14 mouse cellular contexts compared by ENCODE assay signal in genomic region chr6:99269921-99270320, GRCm38 (mm10).
DNase-seq lines count a peak whose midpoint lies in the region; ATAC-seq and TF ChIP-seq lines count a peak whose summit lies in the region.
"Had no signal": no experiment of that assay in that cellular context is flagged by ENCODE, and none has a peak within 500 bp of the region (broad histone marks: within the 10 kb centered on the region; RNA-seq: fewer than 3 reads in every experiment).

No protein-coding gene starts in this region.

- no peak for TF ChIP-seq EP300 in stomach, postnatal 0 days (optimal IDR thresholded peaks at IDR 0.05)

- peak; percentile 28 for DNase-seq in layer of hippocampus, adult 9-11 months
- no peak for DNase-seq in layer of hippocampus, postnatal 36 days
- DNase-seq in CD4-positive, CD25-positive, alpha-beta regulatory T cell, adult 2 months (ENCODE audit: low read depth, low spot score) = peak; percentile 80
- DNase-seq in stomach, postnatal 0 days (ENCODE audit: low spot score) = peak; percentile 51
- DNase-seq in kidney, adult 9 months = no peak
- DNase-seq in gastrocnemius, postnatal 4 days (ENCODE audit: low spot score in 2 of 2) = no peak
- DNase-seq: cerebellum, postnatal 36 days; gastrocnemius, postnatal 36 days; kidney, adult 11 months; liver, embryonic 13.5 days; retina, postnatal 1 day had no signal

- no peaks in the 10 kb centered on the region for H3K36me3 ChIP-seq in embryonic facial prominence, embryonic 13.5 days
- H3K36me3 ChIP-seq in stomach, postnatal 0 days (ENCODE audit: control insufficient read depth, insufficient read depth, low read length) = no peaks in the 10 kb centered on the region
- H3K36me3 ChIP-seq in heart, embryonic 12.5 days = no peaks in the 10 kb centered on the region
- H3K36me3 ChIP-seq: liver, embryonic 13.5 days had no signal

- H3K4me2 ChIP-seq in embryonic facial prominence, embryonic 13.5 days = no peak overlapping the region
- H3K4me2 ChIP-seq in stomach, postnatal 0 days (replicated peaks; ENCODE audit: low read depth) = no peak overlapping the region
- no peak overlapping the region for H3K4me2 ChIP-seq in heart, embryonic 12.5 days
- H3K4me2 ChIP-seq: liver, embryonic 13.5 days had no signal

- peak; percentile 57; the same call in 1 of the 2 replicates for ATAC-seq in embryonic facial prominence, embryonic 13.5 days (ENCODE audit: insufficient number of reproducible peaks, insufficient read depth, low FRiP score, low TSS enrichment, low read depth)
- ATAC-seq in stomach, postnatal 0 days (ENCODE audit: low FRiP score, low TSS enrichment) = no peak
- no peak for ATAC-seq in heart, embryonic 12.5 days (ENCODE audit: insufficient number of reproducible peaks, low FRiP score)

- H3K4me1 ChIP-seq in embryonic facial prominence, embryonic 13.5 days = peaks cover 78% of the 10 kb centered on the region
- H3K4me1 ChIP-seq in stomach, postnatal 0 days (replicated peaks; ENCODE audit: control insufficient read depth, insufficient read depth) = peaks cover 7% of the 10 kb centered on the region; the same call in 1 of the 2 replicates
- H3K4me1 ChIP-seq in heart, embryonic 12.5 days (replicated peaks) = peaks cover 37% of the 10 kb centered on the region

- peak overlapping the region; percentile 55; the same call in 1 of the 2 replicates for H3K27ac ChIP-seq in embryonic facial prominence, embryonic 13.5 days
- no peak overlapping the region for H3K27ac ChIP-seq in stomach, postnatal 0 days (replicated peaks)
- no peak overlapping the region for H3K27ac ChIP-seq in heart, embryonic 12.5 days (ENCODE audit: poor library complexity, severe bottlenecking)
- H3K27ac ChIP-seq: liver, embryonic 13.5 days had no signal

- 0 out of 2 replicates have a peak, but pooled peaks cover 8% of the 10 kb centered on the region for H3K27me3 ChIP-seq in embryonic facial prominence, embryonic 13.5 days
- no peaks in the 10 kb centered on the region for H3K27me3 ChIP-seq in stomach, postnatal 0 days (ENCODE audit: control insufficient read depth, insufficient read depth, low read length)
- H3K27me3 ChIP-seq in heart, embryonic 12.5 days (replicated peaks) = no peaks in the 10 kb centered on the region
- H3K27me3 ChIP-seq: liver, embryonic 13.5 days had no signal

- H3K4me3 ChIP-seq in embryonic facial prominence, embryonic 13.5 days = no peak overlapping the region
- H3K4me3 ChIP-seq in stomach, postnatal 0 days (ENCODE audit: low read depth, low read length) = no peak overlapping the region
- H3K4me3 ChIP-seq in heart, embryonic 12.5 days = no peak overlapping the region
- H3K4me3 ChIP-seq: liver, embryonic 13.5 days; myocyte had no signal

- 18% methylated on average over 6 of the region's 6 CpGs for WGBS in embryonic facial prominence, embryonic 13.5 days
- WGBS in stomach, postnatal 0 days = 27% methylated on average over 6 of the region's 6 CpGs
- WGBS in heart, embryonic 12.5 days = 72% methylated on average over 6 of the region's 6 CpGs

- H3K9me3 ChIP-seq in embryonic facial prominence, embryonic 13.5 days = no peaks in the 10 kb centered on the region
- H3K9me3 ChIP-seq in stomach, postnatal 0 days (ENCODE audit: control insufficient read depth, low read length) = no peaks in the 10 kb centered on the region
- H3K9me3 ChIP-seq in heart, embryonic 12.5 days (replicated peaks) = no peaks in the 10 kb centered on the region
- H3K9me3 ChIP-seq: liver, embryonic 13.5 days had no signal

- TF ChIP-seq CTCF in stomach, postnatal 0 days (IDR thresholded peaks at IDR 0.05; ENCODE audit: low read depth) = no peak

- no peak overlapping the region for H3K9ac ChIP-seq in embryonic facial prominence, embryonic 13.5 days
- no peak overlapping the region for H3K9ac ChIP-seq in stomach, postnatal 0 days (ENCODE audit: low read length)
- H3K9ac ChIP-seq in heart, embryonic 12.5 days = no peak overlapping the region
- H3K9ac ChIP-seq: liver, embryonic 13.5 days had no signal

Comparison
In these comparisons a context has a peak if more than half of its experiments do, and no peak if none do; other contexts are left out.
1. DNase-seq: peak in layer of hippocampus, adult 9-11 months (single experiment), CD4-positive, CD25-positive, alpha-beta regulatory T cell, adult 2 months (single experiment) and stomach, postnatal 0 days (single experiment); none in layer of hippocampus, postnatal 36 days (0 of 2), kidney, adult 9 months (single experiment) and gastrocnemius, postnatal 4 days (0 of 2).